Mouse (Mus musculus) cerebellum, adult 11 months (tissue): ENCODE data around the gene Dnah14.

ENCODE experiments used
- DNase-seq: peaks from one replicate; pipeline ENCODE4 v3.0.0; 2022

Gene Dnah14

DNA sequence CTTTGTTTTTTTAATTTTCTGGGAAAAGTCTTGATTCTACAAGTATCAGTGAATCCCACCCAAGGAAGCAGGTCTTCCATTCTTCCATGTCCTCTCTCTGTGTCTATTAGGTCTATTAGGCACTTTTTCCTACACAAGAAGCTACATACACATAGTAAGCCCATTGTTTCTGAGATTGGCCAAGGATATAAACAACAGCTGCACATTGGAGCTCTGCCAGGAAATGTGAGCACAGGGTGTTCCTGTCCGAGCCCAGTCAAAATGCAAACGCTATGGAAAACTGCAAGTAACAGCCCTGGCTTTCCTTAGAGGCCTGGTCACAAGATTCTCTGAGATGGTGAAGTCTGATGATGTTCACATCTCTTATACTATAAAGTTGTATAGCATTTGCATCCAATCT lies 217.2 kb downstream of the Dnah14 start:
- no peak for DNase-seq

DNA sequence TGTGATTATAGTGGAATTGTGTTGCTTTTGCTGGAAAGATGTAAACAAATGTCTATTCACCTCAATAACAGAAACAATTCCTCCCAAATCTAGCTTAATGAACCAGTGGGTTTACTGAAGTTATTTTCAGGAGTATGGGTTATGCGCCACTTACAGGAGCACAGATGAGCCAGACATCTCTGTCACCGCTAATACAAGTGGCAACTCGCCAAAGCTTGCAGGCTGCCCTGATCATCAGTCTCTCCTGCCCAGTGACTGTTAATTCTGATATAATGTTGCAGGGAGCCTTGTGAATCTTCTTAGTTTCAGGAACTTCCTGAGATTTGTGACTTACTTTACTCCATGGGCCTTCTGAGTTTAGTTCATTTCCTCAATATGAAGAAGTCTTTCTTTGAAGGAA lies 223.6 kb downstream of the Dnah14 start:
- no peak for DNase-seq

DNA sequence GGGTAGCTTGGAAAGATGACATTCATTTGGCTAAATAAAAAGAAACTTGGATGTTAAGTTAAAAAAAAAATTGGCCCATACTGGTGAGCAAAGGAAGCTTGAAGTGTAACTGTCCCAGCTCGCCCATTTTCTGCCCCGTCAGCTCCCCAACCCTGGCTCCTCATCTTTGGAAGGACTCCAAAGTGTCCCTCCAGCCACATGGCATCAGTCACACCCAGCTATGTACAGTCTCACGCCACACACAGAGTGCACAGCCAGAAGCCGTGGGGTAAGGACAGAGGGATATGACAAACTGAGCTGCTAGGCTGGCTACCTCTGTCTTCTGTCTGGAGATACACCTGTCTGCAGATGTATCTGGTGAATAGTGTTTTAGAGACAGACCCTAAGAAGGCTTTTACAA lies 224.3 kb downstream of the Dnah14 start:
- no peak for DNase-seq

DNA sequence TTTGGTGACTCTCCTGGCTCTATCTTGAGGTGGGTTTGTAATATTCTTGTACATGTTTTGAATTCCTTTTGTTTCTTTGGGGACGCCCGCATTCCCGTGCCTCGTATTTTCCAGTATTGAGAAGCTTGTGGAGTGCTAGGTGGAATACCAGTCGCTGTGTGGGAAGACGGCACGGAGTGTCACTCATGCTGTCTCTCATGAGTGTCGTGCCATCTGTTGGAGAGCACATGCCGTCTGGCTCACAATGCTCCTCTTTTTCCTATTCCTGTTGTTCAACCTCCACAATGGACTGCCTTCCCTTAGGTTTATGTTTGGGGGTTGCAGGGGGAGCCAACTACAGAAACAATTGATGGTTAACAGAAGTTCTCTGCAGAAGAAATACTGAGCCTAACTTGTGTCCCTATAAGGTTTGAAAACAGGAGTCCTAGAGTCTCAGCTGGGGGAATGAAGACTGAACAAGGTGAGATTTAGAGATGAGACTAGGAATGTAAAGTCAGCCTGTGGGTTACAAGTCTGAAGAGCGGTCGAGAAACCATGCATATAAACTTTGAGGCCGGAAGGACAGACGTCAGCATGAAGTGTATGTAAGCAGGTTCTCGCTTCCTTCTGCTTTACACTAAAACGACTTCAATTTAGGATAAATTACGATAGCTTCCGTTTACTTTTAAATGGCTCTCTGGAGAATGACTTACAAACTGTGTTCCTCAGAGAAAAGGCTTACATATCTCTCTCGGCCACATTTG lies 235.3 kb downstream of the Dnah14 start:
- DNase-seq, result no peak

DNA sequence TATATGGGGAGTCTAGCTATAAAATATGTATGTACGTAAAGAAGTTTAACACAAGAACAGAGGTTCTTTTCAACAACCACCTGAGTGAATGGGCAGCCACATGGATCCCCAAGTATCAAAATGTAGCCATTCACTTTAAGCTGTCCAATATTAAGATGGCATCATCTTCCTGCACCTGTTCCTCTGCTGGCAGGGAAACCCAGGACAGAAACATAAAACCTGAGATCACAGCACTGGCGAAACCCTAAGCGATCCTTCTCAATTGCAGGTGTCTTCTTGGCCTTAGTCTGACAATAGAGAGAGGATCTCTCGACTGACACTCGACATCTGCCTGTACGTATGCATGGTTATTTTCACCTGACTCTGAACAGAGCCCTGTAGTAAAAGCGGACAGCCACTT lies 250.4 kb downstream of the Dnah14 start:
- no peak for DNase-seq

DNA sequence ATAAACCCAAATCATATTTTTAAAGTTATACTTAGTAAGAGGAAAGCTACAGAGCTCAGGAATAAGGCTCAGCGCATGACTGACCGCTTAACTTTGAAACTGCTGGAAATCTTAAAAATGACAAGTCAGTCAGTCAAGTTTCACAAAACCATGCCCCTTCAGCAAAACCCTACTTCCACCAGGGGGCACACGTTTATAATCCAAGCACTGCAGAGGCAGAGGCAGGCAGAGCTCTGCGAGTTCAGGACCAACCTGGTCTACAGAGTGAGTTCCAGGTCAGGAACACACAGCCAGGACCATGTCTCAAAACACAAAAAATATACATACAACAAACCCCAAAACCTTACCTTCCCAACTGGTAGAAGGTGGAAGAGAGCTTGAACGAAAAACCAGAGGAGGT lies 252.0 kb downstream of the Dnah14 start:
- DNase-seq, result no peak

DNA sequence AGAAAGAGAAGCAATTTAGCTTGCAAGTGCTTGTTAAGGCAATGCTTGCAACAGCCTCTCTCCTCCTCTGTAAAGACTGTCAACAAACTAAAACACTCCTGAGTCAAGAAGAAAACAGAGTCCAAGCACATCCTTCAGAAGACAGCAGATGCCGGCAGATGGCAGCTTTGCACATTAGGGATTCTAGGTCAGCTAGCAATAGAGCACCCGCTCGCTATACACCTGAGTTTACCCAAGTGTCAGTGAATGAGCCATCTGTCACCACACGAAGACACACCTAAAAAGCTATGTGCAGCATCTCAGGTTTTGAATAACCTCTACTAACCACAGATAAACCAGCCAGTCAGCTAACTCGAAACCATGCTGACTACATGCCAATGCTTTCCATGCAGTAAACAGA lies 256.4 kb downstream of the Dnah14 start:
- DNase-seq, result peak; percentile 58

DNA sequence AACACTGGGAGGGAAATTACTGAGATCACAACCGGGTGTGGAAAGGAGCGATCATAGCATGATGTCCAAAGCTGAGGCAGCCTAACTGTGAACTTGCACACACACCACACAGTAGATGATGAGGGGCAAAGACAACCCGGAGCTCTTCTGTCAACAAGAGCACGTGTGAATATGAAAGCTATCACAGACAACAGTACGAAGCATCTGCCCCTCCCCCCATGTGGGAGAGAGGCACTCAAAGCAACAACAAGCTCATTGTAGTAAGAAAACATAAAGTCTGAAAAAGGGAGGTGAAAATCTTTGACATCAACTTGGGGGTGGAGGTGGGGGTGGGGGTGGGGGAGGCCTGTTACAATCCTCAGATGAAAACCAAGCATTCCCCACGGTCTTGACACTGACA lies 256.8 kb downstream of the Dnah14 start:
- DNase-seq, result no peak

DNA sequence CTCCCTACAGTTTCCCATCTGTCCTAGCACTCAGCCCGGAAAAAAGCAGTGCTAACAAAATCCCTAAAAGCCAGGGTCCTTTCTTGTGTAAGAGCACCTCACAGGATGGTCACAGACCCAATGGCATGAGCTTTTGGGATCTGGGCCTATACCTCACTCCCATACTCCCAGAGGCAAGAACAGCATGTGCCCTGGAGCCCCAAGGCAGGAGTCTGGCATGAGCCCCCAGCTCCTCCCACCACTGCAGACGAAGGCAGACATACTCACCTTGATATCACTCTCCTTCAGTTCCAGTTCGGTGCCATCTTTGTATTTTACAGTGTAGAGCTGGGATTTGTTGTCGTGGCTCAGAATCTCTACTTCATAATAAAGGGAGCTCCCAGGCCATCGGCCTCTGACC lies 261.8 kb downstream of the Dnah14 start:
- no peak for DNase-seq

DNA sequence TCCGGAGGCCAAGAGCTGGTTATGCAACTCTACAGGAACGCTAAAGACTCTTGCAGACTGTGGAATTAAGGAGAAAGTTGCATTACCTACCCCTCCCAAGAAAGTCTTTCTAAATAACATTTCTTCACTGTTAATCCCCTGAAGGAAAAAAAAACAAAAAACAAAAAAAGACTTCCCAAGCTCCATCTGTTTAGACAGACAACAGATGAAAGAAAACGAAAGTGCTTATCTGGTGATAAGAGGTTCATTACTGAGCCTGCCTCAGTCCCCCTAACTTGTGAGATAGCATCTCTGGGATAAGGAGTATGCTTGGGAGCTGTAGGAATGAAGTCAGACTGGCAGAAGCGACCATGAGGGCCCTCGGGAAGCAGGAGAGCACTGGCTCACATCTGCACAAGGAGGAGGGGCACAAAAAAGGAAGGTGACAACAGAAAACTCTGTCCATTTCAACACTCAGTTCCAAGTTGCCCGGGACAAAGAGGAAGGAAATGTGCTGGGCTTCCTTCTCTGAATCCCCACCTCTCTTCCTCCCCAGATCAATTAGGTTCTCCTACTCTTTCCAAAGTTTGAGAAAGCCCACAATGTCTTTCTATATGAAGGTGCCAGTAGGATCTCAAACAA lies 263.5 kb downstream of the Dnah14 start:
- DNase-seq, result no peak

DNA sequence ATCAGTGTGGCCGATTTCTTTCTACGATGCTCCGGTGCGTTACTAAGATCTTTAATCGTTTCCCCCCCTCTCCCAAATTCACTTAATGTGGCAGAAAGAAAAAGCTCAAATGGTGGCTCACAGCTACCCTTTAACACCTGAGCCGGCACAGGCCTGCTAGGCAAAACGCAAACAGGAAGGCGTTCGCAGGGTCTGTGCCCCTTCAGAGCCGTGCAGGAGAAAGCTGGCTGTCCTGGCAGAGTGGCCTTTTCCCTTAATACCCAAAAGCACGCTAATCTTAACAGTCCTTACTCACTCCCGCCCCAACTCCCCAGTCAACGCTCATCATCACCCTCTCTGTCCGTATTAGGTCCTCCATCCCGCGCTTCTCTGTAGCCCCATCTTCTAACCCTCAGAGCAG lies 265.0 kb downstream of the Dnah14 start:
- DNase-seq, result no peak

DNA sequence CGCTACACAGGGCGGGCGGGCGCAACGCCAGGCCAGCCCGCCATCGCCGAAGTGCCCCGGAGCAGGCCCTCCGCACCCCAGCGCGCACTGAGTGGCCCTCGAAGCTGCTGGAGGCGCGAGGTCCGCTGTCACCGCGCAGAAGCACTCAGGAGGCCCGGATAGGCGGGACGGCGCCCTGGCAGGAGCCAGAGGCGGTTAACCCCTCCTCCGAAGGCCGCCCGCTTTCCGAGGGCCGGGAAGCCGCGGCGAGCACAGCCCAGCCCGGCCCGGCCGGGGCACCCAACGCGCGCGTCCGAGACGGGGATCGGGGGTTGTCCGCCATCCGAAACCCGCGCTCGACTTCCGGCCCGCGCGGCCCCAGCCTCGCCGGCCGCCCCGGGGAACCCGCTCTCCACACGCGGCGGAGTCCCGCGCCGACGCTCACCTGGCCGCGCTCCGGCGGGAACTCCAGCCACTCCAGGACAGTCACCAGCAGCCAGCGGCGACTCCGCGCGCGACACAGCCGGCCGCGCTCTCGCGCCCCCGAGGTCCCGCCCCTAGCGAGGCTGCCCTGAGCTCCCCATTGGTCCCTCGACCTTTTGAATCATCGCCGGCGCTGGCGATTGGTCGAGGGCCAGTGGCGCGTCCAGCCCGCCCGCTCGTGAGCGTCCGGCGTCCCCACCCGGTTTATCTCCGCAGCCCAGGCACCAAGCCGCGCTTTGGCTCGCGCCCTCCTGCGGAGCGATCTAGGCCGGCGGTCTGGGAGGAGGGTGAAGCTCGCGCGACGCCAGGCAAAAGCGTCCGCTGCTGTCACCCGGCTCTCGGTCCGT lies 265.7 kb downstream of the Dnah14 start:
- DNase-seq, result peak; percentile 96

DNA sequence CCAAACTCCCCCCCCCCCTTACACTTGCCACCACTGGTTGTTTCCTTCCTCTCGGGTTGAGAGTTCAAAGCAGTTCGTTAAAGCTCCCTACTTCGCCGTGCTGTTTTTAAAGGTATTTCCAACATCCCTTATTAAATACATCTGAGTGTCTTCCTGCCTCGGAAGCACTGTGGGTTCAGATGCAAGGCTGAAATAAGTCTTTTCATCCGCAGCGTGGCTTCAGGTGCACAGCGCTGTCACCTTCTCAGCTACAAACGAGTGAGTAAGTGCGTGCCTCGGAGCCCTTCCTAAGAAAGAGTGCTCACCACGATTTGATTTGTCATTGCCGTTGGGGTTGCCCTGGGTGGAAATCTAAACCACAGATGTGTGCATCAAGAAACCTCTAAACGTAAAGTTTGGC lies 266.4 kb downstream of the Dnah14 start, which contains the start of gene Lbr:
Gene Lbr (minus strand): TSS at position 266 of the 400 bp plus-strand sequence.
- no peak for DNase-seq

DNA sequence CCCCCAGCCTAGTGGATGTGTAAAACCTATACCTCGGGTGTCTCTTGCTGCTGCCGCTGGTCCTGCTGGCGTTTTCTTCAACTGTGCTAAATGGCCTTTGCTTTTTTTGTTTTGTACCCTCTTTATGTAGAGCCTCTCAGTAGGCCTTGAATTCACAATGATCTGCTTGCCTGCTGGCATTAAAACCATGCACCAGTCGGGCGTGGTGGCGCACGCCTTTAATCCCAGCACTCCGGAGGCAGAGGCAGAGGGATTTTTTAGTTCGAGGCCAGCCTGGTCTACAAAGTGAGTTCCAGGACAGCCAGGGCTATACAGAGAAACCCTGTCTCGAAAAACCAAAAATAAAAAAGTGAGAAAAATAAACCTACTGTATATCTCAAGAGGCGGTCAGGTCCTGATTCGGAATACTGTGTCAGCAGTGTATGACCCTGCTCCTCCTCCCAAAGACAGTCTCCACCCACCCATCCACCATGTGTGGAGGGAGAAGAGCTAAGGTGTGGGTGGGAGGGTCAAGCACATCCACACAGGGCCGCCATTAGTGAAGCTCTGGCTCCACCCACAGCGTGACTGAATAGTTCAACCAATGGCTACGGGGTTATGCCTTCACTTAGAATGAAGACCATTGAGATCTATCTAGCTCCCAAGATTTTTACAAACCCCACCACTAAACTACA lies 268.7 kb downstream of the Dnah14 start:
- DNase-seq, result no peak

DNA sequence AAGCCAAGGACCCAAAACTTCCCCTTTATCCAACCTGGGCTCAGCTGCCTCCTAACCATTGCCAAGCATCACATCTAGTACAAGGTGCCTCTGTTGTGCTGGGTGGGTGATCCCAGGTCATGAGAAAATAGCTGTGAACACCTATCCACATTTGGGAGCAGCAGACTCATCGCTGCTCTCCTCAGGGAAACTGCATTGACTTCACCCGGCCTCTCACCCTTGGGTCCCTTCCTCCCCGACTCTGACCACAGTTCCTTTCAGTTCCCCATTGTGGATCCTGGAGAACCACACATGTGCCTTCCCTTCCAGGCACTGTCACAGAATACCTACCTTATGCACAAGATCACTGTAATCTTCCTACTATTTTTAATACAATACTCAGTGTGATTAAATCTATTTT lies 269.4 kb downstream of the Dnah14 start:
- DNase-seq, result no peak

DNA sequence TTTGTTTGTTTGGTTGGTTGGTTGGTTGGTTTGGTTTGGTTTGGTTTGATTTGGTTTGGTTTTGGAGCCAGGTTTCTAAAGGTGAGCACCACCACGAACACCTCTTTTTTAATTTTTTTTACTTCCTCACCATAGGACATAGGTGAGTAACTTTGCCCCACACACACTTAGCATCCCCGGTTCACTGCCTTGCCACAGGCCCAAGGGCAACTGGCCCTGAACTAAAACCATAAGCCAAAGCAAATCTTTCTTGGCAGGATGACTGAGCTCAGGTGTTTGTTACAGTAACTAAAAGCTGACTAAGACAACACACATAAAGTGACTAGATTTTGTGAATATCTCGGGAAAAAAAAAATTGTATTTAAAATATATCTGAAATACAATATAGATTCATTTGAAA lies 271.0 kb downstream of the Dnah14 start:
- no peak for DNase-seq

DNA sequence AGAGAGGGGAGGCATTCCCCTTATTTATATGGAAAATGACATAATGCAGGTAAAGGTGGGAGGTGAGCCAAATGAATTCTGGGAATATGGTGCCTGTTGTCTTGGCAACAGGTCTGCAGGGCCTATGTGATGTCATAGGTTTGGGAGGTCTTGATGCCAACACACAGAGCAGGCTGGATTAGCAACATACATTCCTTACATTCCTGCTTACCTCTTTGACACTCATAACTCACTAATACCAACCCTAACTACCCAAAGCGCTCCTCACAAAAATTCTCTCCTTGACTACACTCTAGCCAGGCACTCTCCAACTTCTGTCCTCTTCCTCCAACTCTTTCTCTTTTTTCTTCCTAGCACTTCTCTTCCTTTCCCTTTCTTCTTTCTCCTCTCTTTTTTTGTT lies 271.9 kb downstream of the Dnah14 start:
- DNase-seq, result no peak

DNA sequence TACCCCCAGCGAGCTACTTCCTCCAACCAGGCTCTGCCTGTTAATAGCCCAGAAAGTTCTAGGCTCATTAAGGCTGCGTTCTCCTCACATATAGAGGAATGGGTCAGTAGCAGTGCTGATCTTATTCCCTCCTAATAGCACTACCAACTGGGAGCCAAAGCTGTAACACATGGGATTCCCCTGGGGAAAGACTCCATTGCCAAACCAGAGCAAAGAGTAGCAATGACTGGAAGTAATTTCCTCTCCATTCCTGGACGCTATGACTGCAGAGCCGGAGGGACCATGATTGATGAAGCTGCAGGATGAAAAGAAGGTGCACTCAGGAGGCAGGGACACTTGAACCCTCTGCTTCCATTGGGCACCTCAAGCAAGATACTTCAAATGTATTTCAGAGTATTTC lies 274.1 kb downstream of the Dnah14 start:
- no peak for DNase-seq

DNA sequence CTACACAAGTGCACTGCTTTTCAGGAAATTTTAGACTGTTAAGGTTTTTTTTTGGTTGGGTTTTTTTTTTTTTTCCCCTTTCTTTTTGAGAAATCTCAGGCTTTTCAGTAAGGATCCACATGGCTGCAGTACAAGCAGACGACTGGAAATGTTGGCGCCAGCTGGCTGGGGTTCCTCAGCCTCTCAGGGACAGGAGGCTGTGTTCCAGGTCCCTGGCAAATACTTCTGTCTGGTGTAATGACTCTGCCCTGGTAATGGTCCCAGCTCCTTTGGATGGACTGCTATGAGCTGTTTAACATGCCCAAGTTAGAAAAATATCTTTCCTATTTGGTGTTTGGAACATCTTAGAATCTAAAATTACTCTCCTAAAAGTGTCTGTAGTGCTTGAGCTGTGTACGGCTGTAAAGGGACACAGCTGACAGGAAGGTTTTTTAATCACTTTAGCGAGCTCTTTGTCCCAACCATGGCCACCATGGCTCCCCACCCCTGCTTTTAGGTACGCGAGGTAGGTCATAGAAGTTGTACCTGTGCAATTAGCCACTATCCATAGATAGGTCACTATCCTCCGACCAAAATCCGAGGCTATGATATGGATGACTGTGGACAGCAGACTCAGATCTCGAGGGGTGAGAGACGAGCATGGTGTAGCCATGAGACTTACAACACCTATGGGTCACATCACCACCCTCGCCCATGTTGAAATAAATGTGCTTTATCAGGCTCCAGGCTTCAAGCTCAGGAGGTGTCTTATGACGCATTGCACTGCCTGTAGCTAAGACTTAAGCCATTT lies 275.4 kb downstream of the Dnah14 start:
- DNase-seq, result no peak

DNA sequence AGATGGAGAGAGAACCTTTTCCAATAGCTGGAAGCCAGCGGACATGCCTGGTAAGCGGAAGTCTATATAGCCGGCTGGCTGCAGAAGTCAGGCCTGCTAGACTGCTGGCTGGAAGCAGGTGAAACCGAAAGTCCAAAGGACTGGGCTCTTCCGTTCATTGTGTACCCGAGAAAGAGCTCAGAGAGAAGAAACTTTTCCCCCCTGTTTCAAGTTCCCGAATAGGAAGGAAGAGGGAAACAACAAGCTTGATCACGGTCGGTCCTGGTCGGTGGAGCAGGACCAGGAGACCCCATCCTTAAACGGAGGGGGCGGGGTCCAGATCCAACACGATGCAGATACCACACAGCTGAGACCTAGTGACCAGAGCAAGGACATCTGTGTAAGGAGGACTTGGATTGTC lies 276.1 kb downstream of the Dnah14 start:
- DNase-seq, result no peak

DNA sequence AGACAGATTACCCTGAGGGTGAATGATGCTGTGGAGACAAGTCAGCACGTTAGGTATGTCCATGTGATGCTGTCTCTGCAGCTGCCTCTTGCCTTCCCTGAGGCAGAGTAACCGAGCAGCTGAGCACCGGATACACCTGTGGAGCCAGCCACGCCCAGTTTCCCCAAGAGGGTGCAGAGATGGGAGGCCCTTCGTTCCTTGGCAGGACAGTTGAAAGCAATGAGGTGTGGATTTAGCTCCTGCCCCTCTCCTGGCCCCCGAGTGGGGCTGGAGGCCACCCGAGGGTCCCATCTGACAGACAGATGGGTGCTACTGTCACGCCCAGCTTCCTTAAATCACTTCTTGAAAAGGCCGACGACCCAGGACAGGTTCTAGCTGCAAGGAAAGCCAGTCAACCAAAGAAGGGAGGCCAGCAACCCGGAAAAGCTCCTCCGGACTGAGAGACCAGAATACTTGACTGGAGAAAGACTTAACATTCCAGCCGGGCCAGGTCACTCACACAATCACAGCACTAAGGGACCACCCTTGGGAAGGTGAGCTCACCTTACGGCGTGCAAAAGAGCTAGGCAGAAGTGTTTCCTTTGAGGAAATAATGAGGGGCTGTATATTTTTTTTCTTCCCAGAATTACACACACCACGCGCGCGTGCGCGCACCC lies 276.9 kb downstream of the Dnah14 start:
- DNase-seq, result no peak

DNA sequence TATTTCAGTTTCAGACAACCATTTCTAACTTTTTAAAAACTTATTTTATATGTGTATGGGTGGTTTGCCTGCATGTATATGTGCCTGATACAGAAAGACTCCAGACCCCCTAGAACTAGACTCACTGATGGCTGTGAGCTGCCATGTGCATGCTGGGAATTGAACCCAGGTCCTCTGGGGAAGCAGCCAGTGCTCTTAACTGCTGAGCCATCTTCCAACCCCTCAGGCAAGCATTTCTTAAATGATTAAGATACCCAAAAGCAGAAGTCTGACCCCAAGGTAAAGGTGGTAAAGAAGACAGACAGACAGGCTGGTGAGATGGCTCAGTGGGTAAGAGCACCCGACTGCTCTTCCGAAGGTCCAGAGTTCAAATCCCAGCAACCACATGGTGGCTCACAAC lies 278.5 kb downstream of the Dnah14 start:
- DNase-seq, result no peak
